Mouse (Mus musculus): Measurements from ENCODE around the gene Bri3.
"Not testable (repeated sequence)": the region's sequence is repeated elsewhere in the genome, so short reads cannot be mapped to it uniquely, and the experiment has no call there.

DNA sequence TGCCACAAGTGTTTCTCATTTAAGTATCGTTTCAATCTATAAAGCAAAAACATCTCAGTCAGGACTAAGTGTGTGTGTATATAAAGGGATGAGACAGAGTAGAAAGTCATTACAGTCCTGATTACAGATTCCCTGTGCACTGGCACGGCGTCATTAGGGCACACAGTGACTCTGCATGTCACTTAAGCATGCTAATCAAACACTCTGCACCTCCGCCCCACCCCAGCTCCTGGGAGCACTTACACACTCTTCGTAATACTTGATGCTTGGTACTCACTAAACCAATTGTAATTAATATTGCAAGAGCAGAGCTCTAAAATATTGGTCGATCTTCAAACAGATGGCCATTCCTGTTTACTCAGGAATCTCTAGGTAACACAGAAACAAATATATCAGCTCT is 91.1 kb downstream of the Bri3 start:
- not testable (repeated sequence) for TF ChIP-seq CTCF (IDR thresholded peaks at IDR 0.05); POLR2A (IDR thresholded peaks at IDR 0.05; ENCODE audit: insufficient read depth, low read depth, low read length); EP300 (IDR thresholded peaks at IDR 0.05; ENCODE audit: insufficient read depth, low read depth, low read length)
